Mouse (Mus musculus): Measurements from ENCODE around the gene Coa3. TPM values are rescaled to one million over a fixed set of nuclear protein-coding genes. Genes with fewer than 3 reads are reported as not detected.

The Coa3 gene
- polyA plus RNA-seq, 1 experiment from 2014 or later, result 184 TPM

DNA sequence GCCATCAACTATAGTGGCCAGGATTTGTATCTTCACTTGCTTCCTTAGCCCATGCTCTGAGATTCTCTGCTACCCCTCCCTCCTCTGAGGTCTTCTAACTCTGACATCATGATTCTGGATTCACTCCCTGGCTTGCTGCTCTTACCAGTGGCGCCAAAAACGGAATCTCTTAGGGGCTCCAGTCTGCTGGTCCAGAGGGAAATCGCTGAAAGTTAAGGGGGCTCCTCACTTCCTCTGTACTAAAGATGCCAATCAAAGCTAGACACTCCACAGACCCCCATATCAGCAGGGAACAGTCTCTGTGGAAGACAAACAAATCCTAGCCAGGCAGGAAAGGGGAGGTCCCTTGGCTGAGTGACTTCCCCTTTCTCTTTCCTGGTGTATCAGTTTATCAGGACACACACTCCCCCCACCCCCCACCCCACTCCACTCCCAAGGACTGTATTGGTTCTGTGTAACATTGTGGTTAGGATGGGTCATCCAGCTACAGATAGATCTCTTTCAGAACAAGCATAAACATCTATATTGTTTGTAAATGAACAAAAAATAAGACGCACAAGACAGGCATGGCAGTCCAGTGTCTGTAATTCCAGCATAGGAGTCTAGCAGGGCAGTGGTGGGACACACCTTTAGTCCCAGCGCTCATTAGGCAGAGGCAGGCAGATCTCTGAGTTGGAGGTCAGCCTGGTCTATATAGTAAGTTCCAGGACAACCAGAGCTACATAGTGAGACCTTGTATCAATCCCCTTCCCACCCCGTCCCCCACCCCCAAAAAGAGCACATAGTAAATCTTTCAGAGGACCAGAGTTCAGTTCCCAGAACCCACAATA is 46.7 kb downstream of the Coa3 start:
- peak overlapping the region; percentile 96 for H3K27ac ChIP-seq (ENCODE audit: low read length)
- H3K4me3 ChIP-seq (ENCODE audit: low read length), result peak overlapping the region; percentile 29
- H3K36me3 ChIP-seq (ENCODE audit: control insufficient read depth, insufficient read depth, low read length), result no peaks in the 10 kb centered on the region
- H3K9ac ChIP-seq (ENCODE audit: low read length), result peak overlapping the region; percentile 62
- no peaks in the 10 kb centered on the region for H3K27me3 ChIP-seq (ENCODE audit: control insufficient read depth, insufficient read depth, low read depth, low read length)
- peaks cover 28% of the 10 kb centered on the region for H3K4me1 ChIP-seq (replicated peaks; ENCODE audit: control insufficient read depth, insufficient read depth, low read length)
- ATAC-seq (ENCODE audit: low read depth), result peak; percentile 82
- 41% methylated on average over 6 of the region's 6 CpGs for WGBS
- H3K9me3 ChIP-seq (ENCODE audit: control insufficient read depth, low read length), result no peaks in the 10 kb centered on the region
- peak overlapping the region; percentile 53 for H3K4me2 ChIP-seq (ENCODE audit: low read depth, low read length)

DNA sequence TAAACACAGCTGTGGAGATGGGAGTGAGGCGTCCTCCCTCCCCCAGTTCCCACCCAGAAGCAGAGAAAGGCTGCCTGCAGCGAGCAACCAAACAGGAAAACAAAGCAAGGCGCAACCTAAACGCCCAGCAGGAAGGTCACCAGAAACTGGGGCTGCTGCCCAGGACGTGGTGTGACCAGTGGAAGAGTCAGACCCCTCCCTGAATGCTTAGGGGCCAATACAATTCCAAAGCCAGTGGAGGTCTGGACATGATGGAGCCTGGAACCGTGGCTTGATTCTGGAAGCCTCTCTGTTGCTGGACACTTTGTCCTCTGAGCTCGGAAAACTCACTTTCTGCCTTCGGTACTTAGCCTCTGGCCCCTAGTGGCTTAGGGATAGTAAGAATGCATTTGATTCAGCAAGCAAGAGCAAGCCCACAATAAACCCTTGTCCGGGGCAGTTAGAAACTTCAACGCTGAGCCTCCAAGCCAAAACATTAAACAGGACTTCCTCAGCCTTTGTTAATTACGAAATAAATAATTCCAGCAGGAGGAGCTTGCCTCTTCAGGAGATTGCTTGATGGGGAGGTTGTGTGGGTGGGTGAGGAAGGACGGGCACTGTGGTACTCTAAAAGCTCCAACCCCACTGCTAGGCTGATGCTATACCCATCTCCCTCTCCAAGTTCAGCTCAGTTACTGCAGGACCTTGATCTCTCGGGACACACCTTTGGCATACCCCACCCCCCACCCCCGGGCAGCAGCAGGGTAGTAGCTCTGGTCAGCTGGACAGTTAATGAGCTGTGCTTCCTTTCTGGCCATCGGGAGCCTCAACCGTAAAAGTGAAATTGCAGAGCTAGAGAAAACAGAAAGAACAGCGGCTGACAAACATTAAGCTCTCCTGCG is 47.7 kb downstream of the Coa3 start:
- no peaks in the 10 kb centered on the region for H3K27me3 ChIP-seq (ENCODE audit: control insufficient read depth, insufficient read depth, low read depth, low read length)
- H3K9ac ChIP-seq (ENCODE audit: low read length), result peak overlapping the region; percentile 62
- H3K4me1 ChIP-seq (replicated peaks; ENCODE audit: control insufficient read depth, insufficient read depth, low read length), result peaks cover 28% of the 10 kb centered on the region
- H3K4me3 ChIP-seq (ENCODE audit: low read length), result peak overlapping the region; percentile 29
- H3K9me3 ChIP-seq (ENCODE audit: control insufficient read depth, low read length), result no peaks in the 10 kb centered on the region
- H3K27ac ChIP-seq (ENCODE audit: low read length), result peak overlapping the region; percentile 96
- ATAC-seq (ENCODE audit: low read depth), result peak; percentile 65
- 5% methylated on average over 18 of the region's 18 CpGs for WGBS
- H3K36me3 ChIP-seq (ENCODE audit: control insufficient read depth, insufficient read depth, low read length), result no peaks in the 10 kb centered on the region
- H3K4me2 ChIP-seq (ENCODE audit: low read depth, low read length), result peak overlapping the region; percentile 53

- 19% methylated on average over 5 of the region's 5 CpGs for WGBS
- peak overlapping the region; percentile 62; the same call in 1 of the 2 replicates for H3K9ac ChIP-seq (ENCODE audit: low read length)
Measured at GRCm38 (mm10) chr11:101230526-101230925, 48.4 kb downstream of the Coa3 start.

GRCm38 (mm10) chr11:101230061-101230511 is 48.8 kb downstream of the Coa3 start:
- Histone ChIP-seq H3K4me3 (ENCODE audit: low read length) (no peak overlapping the region), H3K9me3 (ENCODE audit: control insufficient read depth, low read length) (no peaks in the 10 kb centered on the region), H3K4me1 (replicated peaks; ENCODE audit: control insufficient read depth, insufficient read depth, low read length) (peaks cover 32% of the 10 kb centered on the region), H3K36me3 (ENCODE audit: control insufficient read depth, insufficient read depth, low read length) (no peaks in the 10 kb centered on the region), H3K27ac (ENCODE audit: low read length) (peak overlapping the region; percentile 96), H3K9ac (ENCODE audit: low read length) (peak overlapping the region; percentile 21; the same call in 1 of the 2 replicates), H3K4me2 (ENCODE audit: low read depth, low read length) (peak overlapping the region; percentile 53), H3K27me3 (ENCODE audit: control insufficient read depth, insufficient read depth, low read depth, low read length) (no peaks in the 10 kb centered on the region)
- no peak for ATAC-seq (ENCODE audit: low read depth)
- WGBS, result 26% methylated on average over 2 of the region's 2 CpGs

More at GRCm38 (mm10) chr11:101230526-101230925, 48.4 kb downstream of the Coa3 start:
- H3K4me3 ChIP-seq (ENCODE audit: low read length), result peak overlapping the region; percentile 6; the same call in 1 of the 2 replicates
- H3K27ac ChIP-seq (ENCODE audit: low read length), result peak overlapping the region; percentile 96
- no peaks in the 10 kb centered on the region for H3K9me3 ChIP-seq (ENCODE audit: control insufficient read depth, low read length)
- no peaks in the 10 kb centered on the region for H3K27me3 ChIP-seq (ENCODE audit: control insufficient read depth, insufficient read depth, low read depth, low read length)
- no peak for ATAC-seq (ENCODE audit: low read depth)
- H3K36me3 ChIP-seq (ENCODE audit: control insufficient read depth, insufficient read depth, low read length), result no peaks in the 10 kb centered on the region
- H3K4me1 ChIP-seq (replicated peaks; ENCODE audit: control insufficient read depth, insufficient read depth, low read length), result peaks cover 28% of the 10 kb centered on the region
- peak overlapping the region; percentile 53 for H3K4me2 ChIP-seq (ENCODE audit: low read depth, low read length)

DNA sequence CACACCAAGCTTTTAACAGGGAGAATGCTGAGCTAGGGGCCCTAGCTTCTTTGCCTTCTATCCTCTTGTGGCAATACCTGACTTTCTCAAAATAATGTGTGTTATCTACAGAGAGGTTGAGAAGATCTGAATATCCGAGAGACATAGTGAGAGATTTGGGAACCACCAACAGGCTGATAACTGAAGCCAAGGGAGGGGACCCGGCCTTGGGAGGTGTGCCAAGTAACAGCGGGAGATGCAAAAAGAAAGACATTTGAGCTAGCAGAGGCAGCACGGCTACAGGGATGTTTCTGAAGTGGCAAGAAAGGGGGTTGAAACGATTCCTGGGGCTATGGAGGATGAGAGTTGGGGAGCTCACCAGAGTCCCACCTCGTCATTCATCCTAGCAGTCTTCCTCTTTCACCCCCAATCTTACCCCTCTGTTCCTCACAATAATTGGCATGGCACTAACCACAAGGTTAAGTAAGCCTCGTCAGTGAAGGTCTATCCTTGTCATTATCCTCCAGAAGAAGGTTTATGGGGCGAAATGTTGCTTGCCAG is 49.5 kb downstream of the Coa3 start:
- Histone ChIP-seq H3K27ac (ENCODE audit: low read length) (peak overlapping the region; percentile 96), H3K9me3 (ENCODE audit: control insufficient read depth, low read length) (no peaks in the 10 kb centered on the region), H3K4me1 (replicated peaks; ENCODE audit: control insufficient read depth, insufficient read depth, low read length) (peaks cover 38% of the 10 kb centered on the region), H3K9ac (ENCODE audit: low read length) (no peak overlapping the region), H3K4me3 (ENCODE audit: low read length) (no peak overlapping the region), H3K27me3 (ENCODE audit: control insufficient read depth, insufficient read depth, low read depth, low read length) (no peaks in the 10 kb centered on the region), H3K36me3 (ENCODE audit: control insufficient read depth, insufficient read depth, low read length) (no peaks in the 10 kb centered on the region), H3K4me2 (ENCODE audit: low read depth, low read length) (peak overlapping the region; percentile 53; the same call in 1 of the 2 replicates)
- WGBS, result 22% methylated on average over 8 of the region's 8 CpGs
- ATAC-seq (ENCODE audit: low read depth), result no peak

Other genes starting within 250 kb of the Coa3 start
- gene Naglu, start 209.1 kb downstream of the Coa3 start, polyA plus RNA-seq (2015; fragmentation: Nextera tagmentation; extraction: Ambion mirVana), result 20.6 and 23.1 TPM in 2 replicates
- gene Hsd17b1, start 200.7 kb downstream of the Coa3 start, polyA plus RNA-seq (2015; fragmentation: Nextera tagmentation; extraction: Ambion mirVana), result 0.15 and 0.19 TPM in 2 replicates
- gene Coasy, start 196.5 kb downstream of the Coa3 start, polyA plus RNA-seq (2015; fragmentation: Nextera tagmentation; extraction: Ambion mirVana), result 39.7 and 45.1 TPM in 2 replicates
- 41.3 and 60.3 TPM in 2 replicates for gene Mlx, start 191.8 kb downstream of the Coa3 start, polyA plus RNA-seq (2015; fragmentation: Nextera tagmentation; extraction: Ambion mirVana)
- 29.3 and 32.3 TPM in 2 replicates for gene Psmc3ip, start 183.7 kb downstream of the Coa3 start, polyA plus RNA-seq (2015; fragmentation: Nextera tagmentation; extraction: Ambion mirVana)
- 18.4 and 19.6 TPM in 2 replicates for gene Retreg3, start 159.2 kb downstream of the Coa3 start, polyA plus RNA-seq (2015; fragmentation: Nextera tagmentation; extraction: Ambion mirVana)
- gene Tubg1, start 159.2 kb downstream of the Coa3 start, polyA plus RNA-seq (2015; fragmentation: Nextera tagmentation; extraction: Ambion mirVana), result 70.6 and 82.1 TPM in 2 replicates
- 3.1 TPM in 2 replicates for gene Tubg2, start 123.2 kb downstream of the Coa3 start, polyA plus RNA-seq (2015; fragmentation: Nextera tagmentation; extraction: Ambion mirVana)
- gene Cntnap1, start 108.6 kb downstream of the Coa3 start, polyA plus RNA-seq (2015; fragmentation: Nextera tagmentation; extraction: Ambion mirVana), result 1.1 and 1.2 TPM in 2 replicates
- gene Plekhh3, start 107.8 kb downstream of the Coa3 start, polyA plus RNA-seq (2015; fragmentation: Nextera tagmentation; extraction: Ambion mirVana), result 17.0 and 17.1 TPM in 2 replicates
- gene Ccr10, start 103.7 kb downstream of the Coa3 start, polyA plus RNA-seq (2015; fragmentation: Nextera tagmentation; extraction: Ambion mirVana), result 0.23 and 0.35 TPM in 2 replicates
- 19.4 and 20.8 TPM in 2 replicates for gene Ezh1, start 52.7 kb downstream of the Coa3 start, polyA plus RNA-seq (2015; fragmentation: Nextera tagmentation; extraction: Ambion mirVana)
- gene Ramp2, start 33.1 kb downstream of the Coa3 start, polyA plus RNA-seq (2015; fragmentation: Nextera tagmentation; extraction: Ambion mirVana), result 312 and 337 TPM in 2 replicates
- 132 and 135 TPM in 2 replicates for gene Vps25, start 25.4 kb downstream of the Coa3 start, polyA plus RNA-seq (2015; fragmentation: Nextera tagmentation; extraction: Ambion mirVana)
- 5.3 and 5.8 TPM in 2 replicates for gene Wnk4, start 18.5 kb downstream of the Coa3 start, polyA plus RNA-seq (2015; fragmentation: Nextera tagmentation; extraction: Ambion mirVana)
- 1.9 and 3.2 TPM in 2 replicates for gene Cntd1, start 102 bp downstream of the Coa3 start, polyA plus RNA-seq (2015; fragmentation: Nextera tagmentation; extraction: Ambion mirVana)
- 136 and 151 TPM in 2 replicates for gene Becn1, start 23.2 kb upstream of the Coa3 start, polyA plus RNA-seq (2015; fragmentation: Nextera tagmentation; extraction: Ambion mirVana)
- 94.0 and 101 TPM in 2 replicates for gene Psme3, start 37.1 kb upstream of the Coa3 start, polyA plus RNA-seq (2015; fragmentation: Nextera tagmentation; extraction: Ambion mirVana)
- gene Aoc2, start 45.9 kb upstream of the Coa3 start, polyA plus RNA-seq (2015; fragmentation: Nextera tagmentation; extraction: Ambion mirVana), result 0.92 and 1.2 TPM in 2 replicates
- gene Aoc3, start 51.5 kb upstream of the Coa3 start, polyA plus RNA-seq (2015; fragmentation: Nextera tagmentation; extraction: Ambion mirVana), result 1.9 and 2.2 TPM in 2 replicates
- gene G6pc, start 88.4 kb upstream of the Coa3 start, polyA plus RNA-seq (2015; fragmentation: Nextera tagmentation; extraction: Ambion mirVana), result not detected in 2 replicates
- gene Aarsd1, start 138.5 kb upstream of the Coa3 start, polyA plus RNA-seq (2015; fragmentation: Nextera tagmentation; extraction: Ambion mirVana), result 63.9 and 67.2 TPM in 2 replicates
- 7.5 and 10.1 TPM in 2 replicates for gene Gm27029, start 145.7 kb upstream of the Coa3 start, polyA plus RNA-seq (2015; fragmentation: Nextera tagmentation; extraction: Ambion mirVana)
- gene Rundc1, start 146.0 kb upstream of the Coa3 start, polyA plus RNA-seq (2015; fragmentation: Nextera tagmentation; extraction: Ambion mirVana), result 19.9 and 21.0 TPM in 2 replicates
- gene Ptges3l, start 146.2 kb upstream of the Coa3 start, polyA plus RNA-seq (2015; fragmentation: Nextera tagmentation; extraction: Ambion mirVana), result 12.5 and 13.9 TPM in 2 replicates
- 273 and 291 TPM in 2 replicates for gene Rpl27, start 163.2 kb upstream of the Coa3 start, polyA plus RNA-seq (2015; fragmentation: Nextera tagmentation; extraction: Ambion mirVana)
- gene Ifi35, start 169.3 kb upstream of the Coa3 start, polyA plus RNA-seq (2015; fragmentation: Nextera tagmentation; extraction: Ambion mirVana), result 27.3 and 29.1 TPM in 2 replicates
- gene Rnd2, start 185.9 kb upstream of the Coa3 start, polyA plus RNA-seq (2015; fragmentation: Nextera tagmentation; extraction: Ambion mirVana), result 6.7 and 7.6 TPM in 2 replicates
- 50.2 and 52.0 TPM in 2 replicates for gene Vat1, start 187.1 kb upstream of the Coa3 start, polyA plus RNA-seq (2015; fragmentation: Nextera tagmentation; extraction: Ambion mirVana)

Data from lung, embryonic 16.5 days (tissue).